Mouse (Mus musculus) cerebellum, postnatal 14 days (tissue): Measurements from ENCODE around the gene Pold4.

Experiments
- DNase-seq, 2 experiments: peaks; one replicate each; pipeline ENCODE4 v3.0.0; 2021; ENCODE audit warnings: mixed read lengths in 2 of 2

The Pold4 gene

DNA sequence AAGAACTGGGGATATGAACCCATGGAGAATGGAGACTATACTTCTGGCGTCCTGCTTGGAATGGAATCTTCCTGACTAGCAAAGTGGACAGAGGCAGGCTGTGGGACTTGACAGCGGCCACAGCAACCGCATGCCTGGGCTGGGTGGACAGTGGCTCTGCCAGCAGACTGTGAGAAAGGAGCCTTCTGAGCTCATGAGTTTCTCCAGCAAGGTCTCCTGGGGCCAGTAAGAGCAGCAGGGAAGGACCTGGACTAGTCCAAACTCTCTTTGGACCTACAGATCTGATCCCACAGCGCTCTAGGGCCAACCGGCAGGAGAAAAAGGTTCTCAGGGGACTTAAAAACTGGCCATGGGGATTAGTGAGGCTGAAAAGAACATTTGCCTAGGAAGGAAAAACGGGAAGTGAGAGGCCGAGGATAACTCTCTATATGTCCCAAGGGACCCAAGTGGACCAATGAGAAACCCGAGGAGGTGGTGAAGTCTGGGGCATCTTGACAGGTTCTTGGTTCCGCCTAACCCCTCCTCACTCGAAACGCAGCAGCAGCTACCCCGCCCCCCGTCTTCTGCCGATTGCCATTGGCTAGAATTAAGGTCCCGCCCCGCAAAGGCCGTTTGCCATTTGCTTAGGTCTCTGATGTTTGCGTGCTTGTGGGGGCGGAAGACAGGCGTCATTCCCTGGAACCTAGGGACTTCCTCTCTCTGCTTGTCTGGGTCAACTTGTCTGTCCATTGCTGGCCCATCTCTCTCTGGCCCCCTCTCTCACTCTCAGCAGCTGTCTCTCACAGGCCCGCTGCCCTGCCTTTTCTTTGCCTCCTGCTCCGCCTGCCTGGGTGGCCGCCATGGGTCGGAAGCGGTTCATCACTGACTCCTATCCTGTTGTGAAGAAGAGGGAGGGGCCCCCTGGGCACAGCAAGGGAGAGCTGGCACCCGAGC, at the start of gene Pold4:
Pold4 (plus strand) TSS at position 647 of the 933 bp plus-strand sequence.
- DNase-seq: peak; percentile 98 to 99

GRCm38 (mm10) chr19:4183689-4184088, 48.0 kb upstream of the Pold4 start:
- no peak for DNase-seq

GRCm38 (mm10) chr19:4184976-4185975, 46.4 kb upstream of the Pold4 start:
- DNase-seq: no peak

- DNase-seq: no peak
Measured at GRCm38 (mm10) chr19:4187303-4187702, 44.4 kb upstream of the Pold4 start.

- DNase-seq: no peak
Measured at GRCm38 (mm10) chr19:4189051-4189620, 42.6 kb upstream of the Pold4 start.

DNA sequence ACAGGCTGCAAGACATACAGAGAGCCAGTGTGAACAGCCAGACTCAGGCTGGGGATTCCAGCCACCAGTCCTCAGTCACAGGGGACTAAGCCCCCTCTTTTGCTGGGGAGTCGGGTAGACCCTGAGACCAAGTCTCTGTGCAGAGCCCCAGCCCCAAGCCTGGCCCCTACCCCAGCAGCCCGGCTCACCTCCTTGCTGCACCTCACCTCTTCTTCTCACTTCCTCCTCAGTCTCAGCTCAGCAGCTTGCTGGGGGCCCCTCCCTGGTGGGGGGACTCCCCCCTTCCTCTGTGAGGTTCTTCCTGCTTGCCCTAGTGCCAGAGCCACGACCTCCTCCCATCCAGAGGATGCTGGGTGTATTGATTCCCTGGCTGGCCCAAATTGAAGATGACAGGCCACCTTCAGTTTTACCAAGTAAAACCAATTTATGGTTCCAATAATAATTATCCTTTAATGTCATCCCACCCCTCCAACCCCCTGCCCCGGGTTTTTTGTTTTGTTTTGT, 40.8 kb upstream of the Pold4 start, which contains the start of gene Tbc1d10c:
Tbc1d10c (minus strand) TSS at position 454 of the 504 bp plus-strand sequence.
- no peak for DNase-seq

GRCm38 (mm10) chr19:4191528-4192250, 40.0 kb upstream of the Pold4 start, which contains the start of gene Ppp1ca:
Ppp1ca (plus strand) TSS chr19:4192065.
- DNase-seq: peak; percentile 98 to 99

- DNase-seq: no peak
Measured at GRCm38 (mm10) chr19:4192251-4192985, 39.3 kb upstream of the Pold4 start.

DNA sequence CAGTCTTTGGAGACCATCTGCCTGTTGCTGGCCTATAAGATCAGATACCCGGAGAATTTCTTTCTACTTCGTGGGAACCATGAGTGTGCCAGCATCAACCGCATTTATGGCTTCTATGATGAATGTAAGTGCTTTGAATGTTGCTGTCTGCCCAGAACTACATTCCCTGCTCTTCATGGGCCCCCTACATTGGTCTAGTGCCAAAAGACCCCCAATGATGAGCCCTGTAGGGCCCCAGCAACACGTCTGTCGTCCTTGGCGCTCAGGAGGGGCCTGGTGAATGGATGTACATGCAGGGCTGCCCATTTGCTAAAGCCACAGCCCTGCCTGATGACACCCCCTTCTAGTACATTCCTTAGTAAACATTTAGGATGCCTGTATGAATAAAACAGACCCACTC, 38.6 kb upstream of the Pold4 start:
- no peak for DNase-seq

DNA sequence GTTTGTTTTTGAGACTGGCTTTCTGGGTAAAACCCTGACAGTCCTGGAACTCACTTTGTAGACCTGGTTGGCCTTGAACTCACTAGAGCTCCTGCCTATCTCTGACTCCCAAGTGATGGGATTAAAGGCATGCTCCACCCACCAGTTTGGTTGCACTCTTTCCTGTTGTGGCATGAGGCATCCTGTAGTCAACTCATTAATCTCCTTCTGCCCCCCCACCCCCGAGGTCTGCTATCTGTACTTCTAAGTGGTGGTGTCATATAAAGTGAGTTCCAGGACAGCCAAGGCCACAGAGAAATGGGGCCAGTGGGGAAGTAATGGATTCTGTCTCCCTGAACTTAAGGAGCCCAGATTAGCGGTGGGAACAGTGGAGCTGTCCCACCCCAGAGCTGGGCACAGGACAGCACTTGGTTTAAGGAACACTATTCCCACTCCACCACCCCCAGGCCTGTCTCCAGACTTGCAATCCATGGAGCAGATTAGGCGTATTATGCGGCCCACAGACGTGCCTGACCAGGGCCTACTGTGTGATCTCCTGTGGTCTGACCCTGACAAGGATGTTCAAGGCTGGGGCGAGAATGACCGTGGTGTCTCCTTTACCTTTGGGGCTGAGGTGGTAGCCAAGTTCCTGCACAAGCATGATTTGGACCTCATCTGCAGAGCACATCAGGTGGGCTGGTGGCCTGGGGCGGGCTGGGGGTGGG, 37.5 kb upstream of the Pold4 start:
- DNase-seq: no peak

GRCm38 (mm10) chr19:4194776-4195650, 36.7 kb upstream of the Pold4 start:
- DNase-seq: peak; percentile 96 to 98

- no peak for DNase-seq
Measured at GRCm38 (mm10) chr19:4196048-4196447, 35.7 kb upstream of the Pold4 start.

DNA sequence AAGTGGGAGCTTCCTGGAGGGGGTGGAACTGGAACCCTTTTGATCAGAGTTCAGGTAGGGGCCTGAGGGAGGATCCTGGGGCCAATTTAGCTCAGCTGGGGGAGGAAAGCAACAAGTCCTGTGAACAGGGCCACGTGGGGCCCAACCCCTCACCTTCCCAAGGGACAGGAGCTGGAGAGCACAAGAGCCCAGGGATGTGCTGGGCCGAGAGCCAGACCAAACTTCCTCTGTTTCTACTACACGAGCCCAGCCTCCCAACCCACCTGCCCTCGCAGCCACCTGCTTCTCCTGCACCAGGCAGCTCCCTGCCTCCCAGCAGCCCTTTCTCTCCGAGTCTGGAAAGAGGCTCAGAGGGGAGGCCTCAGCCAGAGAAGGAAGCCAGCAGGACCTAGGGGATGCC, 35.2 kb upstream of the Pold4 start:
- no peak for DNase-seq

DNA sequence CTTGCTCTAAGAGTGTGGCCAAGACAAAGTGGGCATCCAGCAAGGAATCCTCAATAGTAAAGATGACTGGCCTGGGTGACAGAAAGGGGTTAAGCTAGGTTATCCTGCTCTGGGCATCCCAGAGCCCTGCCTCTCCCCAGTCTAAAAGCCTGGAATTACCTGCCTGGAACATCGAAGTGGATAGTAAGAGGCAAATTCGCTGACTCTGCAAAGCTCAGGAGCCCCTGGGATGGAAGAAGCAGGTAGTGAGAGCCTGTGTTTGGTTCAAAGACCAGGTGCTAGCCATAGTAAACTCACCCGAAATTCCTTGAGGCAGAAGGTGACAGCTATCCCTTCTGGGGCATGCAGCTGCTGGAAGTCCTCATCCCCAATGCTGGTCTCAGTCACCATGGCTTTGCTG, 34.5 kb upstream of the Pold4 start:
- DNase-seq: no peak

DNA sequence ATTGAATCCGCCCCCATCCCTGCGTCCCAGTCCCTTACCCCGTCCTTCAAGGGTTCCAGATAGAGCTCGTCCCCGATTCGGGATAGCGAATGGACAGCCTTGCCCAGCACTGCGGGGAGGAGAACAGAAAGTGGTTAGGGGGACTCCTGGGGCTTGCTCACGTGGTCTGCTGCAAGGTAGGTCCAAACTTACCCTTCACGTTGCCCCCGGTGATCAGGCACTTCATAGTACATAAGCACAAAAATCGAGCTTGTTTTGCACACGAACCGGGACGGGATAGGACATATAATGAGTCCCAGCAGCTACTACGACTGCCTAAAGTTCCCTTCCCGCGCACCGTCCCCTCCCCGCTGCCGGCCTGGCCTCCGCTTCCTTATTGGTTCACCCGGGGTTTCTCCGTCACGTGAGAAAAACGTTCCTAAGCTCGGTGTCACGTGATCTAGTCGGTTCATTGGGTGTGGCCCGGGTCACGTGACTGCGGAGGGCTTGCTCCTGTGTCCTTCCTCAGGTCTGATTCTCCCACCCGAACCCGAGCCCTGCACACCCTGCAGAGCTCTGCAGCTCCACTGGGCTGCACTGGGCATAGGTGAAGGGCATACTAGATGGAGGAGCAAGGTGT, 30.3 kb upstream of the Pold4 start, which contains the start of gene Rad9a:
Rad9a (minus strand) TSS at position 372 of the 619 bp plus-strand sequence.
- DNase-seq: peak; percentile 97 to 98

DNA sequence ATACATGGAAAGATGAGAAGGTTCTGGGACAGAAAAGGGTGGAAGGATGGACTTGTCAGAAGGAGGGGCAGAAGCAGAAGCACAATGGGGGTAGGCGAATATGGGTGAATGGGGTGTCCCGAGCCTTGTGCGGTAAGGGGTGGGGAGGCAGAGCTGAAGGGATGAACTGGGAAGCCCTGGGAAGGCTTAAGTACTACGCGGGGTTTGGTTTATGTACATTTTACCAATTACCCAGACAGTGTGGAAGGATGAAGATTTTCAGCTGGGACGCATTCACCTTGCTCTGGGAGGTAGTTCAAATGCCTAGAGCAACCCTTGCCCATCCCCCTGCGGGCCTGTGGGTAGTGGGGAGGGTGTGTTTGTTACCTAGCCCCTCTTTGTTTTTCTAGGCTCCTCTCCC, 29.6 kb upstream of the Pold4 start:
- DNase-seq: no peak

DNA sequence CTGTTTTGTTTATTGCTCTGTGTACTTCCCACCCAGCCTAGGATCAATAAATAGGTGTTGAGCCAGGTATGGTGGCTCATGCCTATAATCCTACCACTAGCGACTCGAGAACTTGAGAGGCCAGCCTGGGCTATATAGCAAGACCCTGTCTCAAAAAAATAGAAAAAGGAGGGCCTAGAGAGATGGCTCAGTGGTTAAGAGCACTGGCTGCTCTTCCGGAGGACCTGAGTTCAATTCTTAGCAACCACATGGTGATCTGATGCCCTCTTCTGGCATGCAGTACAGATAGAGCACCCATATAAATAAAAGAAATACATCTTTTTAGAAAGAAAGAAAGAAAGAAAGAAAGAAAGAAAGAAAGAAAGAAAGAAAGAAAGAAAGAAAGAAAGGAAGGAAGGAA, 28.6 kb upstream of the Pold4 start:
- DNase-seq: no peak

DNA sequence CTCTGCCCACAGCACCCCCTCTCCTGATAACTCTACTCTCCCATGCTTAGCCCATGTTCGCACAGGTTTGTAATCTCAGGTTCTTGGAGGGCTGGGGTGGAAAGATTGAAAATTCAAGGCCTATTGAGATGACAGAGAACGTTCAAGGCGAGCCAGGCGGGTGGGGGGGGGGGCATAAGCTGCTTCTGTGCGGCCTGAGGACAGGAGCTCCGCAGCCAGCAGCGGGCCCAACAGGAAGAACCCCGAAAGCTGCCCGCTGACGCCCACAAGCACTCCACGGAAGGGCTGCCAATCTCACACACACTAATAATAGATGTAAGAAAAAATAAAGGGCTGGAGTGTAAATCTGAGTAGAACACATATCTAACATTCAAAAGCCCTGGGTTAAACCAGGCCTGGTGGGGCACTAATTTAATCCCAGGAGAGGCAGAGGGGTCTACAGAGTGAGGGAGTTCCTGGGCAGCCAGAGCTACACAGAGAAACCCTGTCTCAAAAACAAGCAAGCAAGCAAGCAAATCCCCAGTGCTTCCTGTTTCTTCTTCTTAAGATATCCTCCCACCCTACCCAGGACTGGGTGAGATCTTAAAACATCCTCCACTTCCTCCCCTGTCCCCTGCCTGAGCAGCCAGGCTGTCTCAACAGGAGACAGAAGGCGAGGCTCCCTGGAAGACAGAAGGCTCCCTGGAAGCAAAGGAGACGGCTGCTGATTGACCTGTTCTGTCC, 27.9 kb upstream of the Pold4 start:
- no peak for DNase-seq
